Mouse (Mus musculus) layer of hippocampus, adult 9-10 months (tissue): Measurements from ENCODE around the gene Rho.

ENCODE experiments used
- DNase-seq: peaks from one replicate; pipeline ENCODE4 v3.0.0; 2022; ENCODE audit warnings: low spot score

The Rho gene

GRCm38 (mm10) chr6:115956418-115956921 lies 24.9 kb downstream of the Rho start:
- no peak for DNase-seq

- DNase-seq, result no peak
Observed at GRCm38 (mm10) chr6:115956922-115957601, 25.5 kb downstream of the Rho start.

GRCm38 (mm10) chr6:115957681-115958080 lies 26.1 kb downstream of the Rho start:
- no peak for DNase-seq

GRCm38 (mm10) chr6:115958445-115958844 lies 26.9 kb downstream of the Rho start:
- no peak for DNase-seq

GRCm38 (mm10) chr6:115959151-115959691 lies 27.7 kb downstream of the Rho start:
- DNase-seq, result no peak

GRCm38 (mm10) chr6:115960322-115960721 lies 28.8 kb downstream of the Rho start:
- no peak for DNase-seq

GRCm38 (mm10) chr6:115961743-115962142 lies 30.2 kb downstream of the Rho start:
- no peak for DNase-seq

GRCm38 (mm10) chr6:115962439-115963085 lies 31.0 kb downstream of the Rho start:
- no peak for DNase-seq

GRCm38 (mm10) chr6:115963656-115964055 lies 32.1 kb downstream of the Rho start:
- DNase-seq, result no peak

- no peak for DNase-seq
Observed at GRCm38 (mm10) chr6:115966227-115966966, 34.8 kb downstream of the Rho start.

- no peak for DNase-seq
Observed at GRCm38 (mm10) chr6:115967291-115967880, 35.8 kb downstream of the Rho start.

GRCm38 (mm10) chr6:115968086-115968485 lies 36.5 kb downstream of the Rho start:
- DNase-seq, result no peak

- no peak for DNase-seq
Observed at GRCm38 (mm10) chr6:115968700-115969099, 37.2 kb downstream of the Rho start.

GRCm38 (mm10) chr6:115969103-115969502 lies 37.6 kb downstream of the Rho start:
- no peak for DNase-seq

- no peak for DNase-seq
Observed at GRCm38 (mm10) chr6:115969952-115970351, 38.4 kb downstream of the Rho start.

GRCm38 (mm10) chr6:115971273-115972060 lies 39.9 kb downstream of the Rho start:
- no peak for DNase-seq

GRCm38 (mm10) chr6:115972083-115972764 lies 40.7 kb downstream of the Rho start:
- DNase-seq, result no peak

- no peak for DNase-seq
Observed at GRCm38 (mm10) chr6:115973139-115973875, 41.8 kb downstream of the Rho start.

- no peak for DNase-seq
Observed at GRCm38 (mm10) chr6:115973881-115974662, 42.5 kb downstream of the Rho start.
